Mouse (Mus musculus) layer of hippocampus, postnatal 14 days (tissue): ENCODE results near the gene Odf3b. TPM values are rescaled to one million over a fixed set of nuclear protein-coding genes. Genes with fewer than 3 reads are reported as not detected.

ENCODE experiments used
- DNase-seq, 2 experiments: peaks; one replicate each; pipeline ENCODE4 v3.0.0; 2021 to 2022; ENCODE audit warnings: low spot score in 2 of 2, mixed read lengths in 1 of 2
- long read RNA-seq, 2 experiments: library from polyadenylated mRNA; stranded (forward); transcript quantifications; one replicate each; pipeline ENCODE4 v2.0.0; 2021
- total RNA-seq, 2 experiments: library from RNA; stranded (reverse); gene quantifications; 2 replicates each; pipeline ENCODE4 v1.2.3; 2021

Gene Odf3b
- total RNA-seq: 1 to 10 TPM; 2.7 to 5.3 TPM
- long read RNA-seq, experiment 1: 0 reads
- long read RNA-seq, experiment 2, partial matches to known transcripts: 1 of 5 reads
- long read RNA-seq, experiment 2, other reads (novel, unspliced or antisense): 4 of 5 reads

DNA sequence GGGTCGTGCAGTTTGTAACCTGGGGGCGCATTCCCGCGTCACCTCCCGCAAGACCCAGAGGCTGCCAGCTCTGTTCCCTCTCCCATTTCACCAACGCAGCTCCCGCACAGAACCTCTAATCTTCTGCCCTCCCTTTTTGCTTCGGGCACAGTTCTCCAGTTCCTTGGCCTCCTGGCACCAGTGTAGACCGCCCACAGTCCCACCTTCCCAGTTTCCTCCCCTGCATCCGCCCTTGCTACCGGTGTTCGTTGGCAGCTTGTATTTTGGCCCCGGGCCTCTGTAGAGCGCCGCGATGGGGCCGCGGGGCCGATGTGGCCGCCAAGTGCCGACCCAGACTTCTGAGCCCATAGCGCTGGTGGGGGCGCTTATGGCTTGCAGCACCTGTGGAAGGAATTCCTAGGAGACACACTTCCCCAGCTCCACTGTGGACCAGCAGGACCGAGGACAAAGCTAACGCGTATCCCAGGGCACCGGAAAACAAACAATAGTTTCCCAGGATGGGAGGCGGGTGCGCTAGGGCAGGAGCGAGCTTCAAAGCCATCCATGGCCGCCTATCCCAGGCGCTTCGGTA is at the start of gene Odf3b:
Odf3b (minus strand) TSS at position 452 of the 571 bp plus-strand sequence.
- no peak for DNase-seq

GRCm38 (mm10) chr15:89428136-89428790 is 49.2 kb upstream of the Odf3b start:
- DNase-seq: no peak

GRCm38 (mm10) chr15:89426716-89427115 is 47.6 kb upstream of the Odf3b start:
- no peak for DNase-seq

DNA sequence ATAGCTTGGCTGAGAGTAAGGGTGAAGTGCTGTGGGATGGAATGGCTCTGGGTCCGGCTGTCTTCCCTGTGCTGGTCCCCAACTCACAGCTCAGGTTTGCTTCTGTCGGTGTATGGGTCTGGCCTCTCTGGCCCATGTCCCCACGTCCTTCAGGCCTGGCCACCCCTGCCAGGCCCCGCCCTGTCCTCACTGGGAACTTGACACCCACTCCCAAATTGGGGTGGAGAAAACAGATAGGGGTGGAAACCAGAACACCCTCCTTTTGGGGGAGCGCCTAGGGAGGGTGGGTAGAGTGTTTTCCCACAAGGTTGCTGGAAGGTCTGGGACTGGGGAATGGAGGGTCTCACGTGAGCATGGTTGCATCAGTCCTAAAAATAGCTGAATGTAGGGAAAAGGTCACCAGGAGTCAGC is 46.6 kb upstream of the Odf3b start, which contains the start of gene Cpt1b:
Cpt1b (minus strand) TSS at position 153 of the 411 bp plus-strand sequence.
- DNase-seq: no peak

- DNase-seq: no peak
Observed at GRCm38 (mm10) chr15:89424621-89425020, 45.5 kb upstream of the Odf3b start.

DNA sequence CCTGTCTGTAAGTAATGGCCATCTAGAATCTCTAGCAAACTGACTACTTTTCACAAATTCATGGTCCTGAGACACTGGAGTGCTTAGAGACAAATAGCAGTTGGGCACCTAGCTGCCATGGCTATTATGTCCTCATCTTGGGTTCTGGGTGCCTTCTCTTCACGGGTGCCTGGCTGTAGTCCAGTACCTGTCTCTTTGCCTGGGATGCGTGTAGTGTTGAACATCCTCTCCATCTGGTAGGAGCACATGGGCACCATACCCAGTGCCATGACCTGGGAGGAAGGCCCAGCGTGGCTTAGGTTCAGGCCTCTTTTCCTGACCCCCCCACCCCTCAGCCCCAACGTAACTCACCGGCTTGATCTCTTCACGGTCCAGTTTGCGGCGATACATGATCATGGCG is 42.9 kb upstream of the Odf3b start:
- DNase-seq: no peak

GRCm38 (mm10) chr15:89415282-89415681 is 36.2 kb upstream of the Odf3b start:
- no peak for DNase-seq

DNA sequence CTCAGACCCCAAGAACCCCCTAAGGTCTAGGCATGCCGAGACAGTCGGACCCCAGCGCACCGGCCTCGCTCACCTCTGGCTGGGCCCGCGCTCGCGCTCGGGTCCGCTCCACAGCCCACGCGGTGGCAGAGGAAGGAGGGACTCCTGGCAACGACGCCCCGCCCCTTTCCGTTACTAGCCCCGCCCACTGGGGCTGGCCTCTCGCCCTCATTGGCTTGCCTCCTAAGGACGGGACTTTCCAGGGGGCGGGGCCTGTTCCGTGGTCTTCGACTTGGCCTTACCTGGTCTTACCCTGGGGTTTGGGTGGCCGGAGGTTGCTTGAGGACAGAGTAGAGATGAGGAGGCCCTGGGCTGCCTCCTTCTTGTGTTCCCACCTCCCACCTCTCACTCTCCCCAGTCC is 31.0 kb upstream of the Odf3b start, which contains the start of gene Syce3:
Syce3 (minus strand) TSS at position 386 of the 400 bp plus-strand sequence.
- no peak for DNase-seq

GRCm38 (mm10) chr15:89406691-89407090 is 27.6 kb upstream of the Odf3b start:
- no peak for DNase-seq

- DNase-seq: no peak
Observed at GRCm38 (mm10) chr15:89404831-89405623, 25.9 kb upstream of the Odf3b start.

DNA sequence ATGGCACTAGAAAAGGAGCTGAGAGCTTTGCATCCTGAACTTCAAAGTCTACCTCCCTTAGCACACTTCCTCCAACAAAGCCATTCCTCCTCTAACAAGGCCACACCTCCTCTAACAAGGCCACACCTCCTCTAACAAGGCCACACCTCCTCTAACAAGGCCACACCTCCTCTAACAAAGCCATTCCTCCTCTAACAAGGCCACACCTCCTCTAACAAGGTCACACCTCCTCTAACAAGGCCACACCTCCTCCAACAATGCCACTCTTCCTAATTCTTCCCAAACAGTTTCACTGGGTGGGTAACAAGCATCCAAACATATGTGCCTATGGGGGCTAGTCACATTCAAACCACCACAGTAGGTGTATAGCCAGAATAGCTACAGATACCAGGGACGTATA is 23.4 kb upstream of the Odf3b start:
- no peak for DNase-seq

DNA sequence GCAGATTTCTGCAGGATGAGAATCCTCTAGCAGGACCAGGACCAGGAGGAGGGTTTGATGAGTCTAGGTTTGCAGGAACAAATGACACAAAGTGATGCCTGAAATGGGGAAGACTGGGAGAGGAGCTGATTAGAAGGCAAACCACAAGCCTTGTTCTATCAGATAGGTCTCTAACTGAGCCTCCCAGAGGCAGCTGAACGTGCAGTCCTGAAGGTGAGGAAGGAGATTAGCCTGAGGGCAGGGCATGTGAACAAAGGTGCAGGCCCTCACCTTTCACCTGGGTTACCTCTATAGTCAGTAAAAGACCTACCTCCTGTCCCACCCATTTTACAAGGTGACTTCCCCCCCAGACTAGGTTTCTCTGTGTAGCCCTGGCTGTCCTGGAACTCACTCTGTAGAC is 20.6 kb upstream of the Odf3b start:
- DNase-seq: no peak

GRCm38 (mm10) chr15:89398146-89398545 is 19.1 kb upstream of the Odf3b start:
- no peak for DNase-seq

GRCm38 (mm10) chr15:89396883-89397282 is 17.8 kb upstream of the Odf3b start:
- DNase-seq: no peak

GRCm38 (mm10) chr15:89390081-89390480 is 11.0 kb upstream of the Odf3b start:
- no peak for DNase-seq

GRCm38 (mm10) chr15:89387127-89387526 is 8.0 kb upstream of the Odf3b start:
- no peak for DNase-seq

DNA sequence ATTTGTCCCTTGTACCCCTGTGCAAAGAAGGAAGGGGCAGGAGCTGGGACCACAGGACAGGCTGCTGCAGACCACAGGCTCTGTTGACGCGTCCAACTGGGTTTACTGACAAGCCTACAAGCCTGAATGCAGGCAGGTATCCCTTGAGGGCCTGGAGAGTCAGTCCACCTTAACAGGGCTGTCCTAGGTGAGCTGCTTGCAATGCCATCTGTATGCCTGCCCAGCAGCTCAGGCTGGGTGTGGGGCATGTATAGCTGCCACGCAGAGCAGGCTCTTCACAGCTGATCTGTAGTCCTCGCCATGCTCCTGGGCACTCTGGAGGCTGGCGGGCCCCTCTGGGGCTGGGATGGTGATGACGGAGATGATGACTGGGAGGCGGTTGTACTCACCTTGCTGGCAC is 5.5 kb upstream of the Odf3b start, which contains the start of gene Klhdc7b:
Klhdc7b (plus strand) TSS at position 301 of the 400 bp plus-strand sequence.
- no peak for DNase-seq

- no peak for DNase-seq
Observed at GRCm38 (mm10) chr15:89379429-89379828, 347 bp upstream of the Odf3b start.

- no peak for DNase-seq
Observed at GRCm38 (mm10) chr15:89377938-89378828, 899 bp downstream of the Odf3b start.

GRCm38 (mm10) chr15:89377362-89377761 is 1.7 kb downstream of the Odf3b start:
- DNase-seq: no peak

- DNase-seq: no peak
Observed at GRCm38 (mm10) chr15:89376957-89377356, 2.1 kb downstream of the Odf3b start, which contains the start of gene Tymp. Gene Tymp (minus strand): TSS chr15:89377039.
